Mouse (Mus musculus): ENCODE data around the gene Olfr315. TPM values are rescaled to one million over a fixed set of nuclear protein-coding genes. Genes with fewer than 3 reads are reported as not detected.
A peak's percentile ranks its signal among the peaks of the same experiment; 100 is the strongest.
"Not testable (repeated sequence)": the region's sequence is repeated elsewhere in the genome, so short reads cannot be mapped to it uniquely, and the experiment has no call there.

The Olfr315 gene
- total and polyA plus RNA-seq, 2 experiments from 2014 or later = not detected

- H3K36me3 ChIP-seq (ENCODE audit: insufficient read depth, low read length) = no peaks in the 10 kb centered on the region
- no peak overlapping the region for H3K4me2 ChIP-seq (ENCODE audit: low read depth, low read length, poor library complexity, severe bottlenecking)
- WGBS = 81% methylated on average over 4 of the region's 4 CpGs
- ATAC-seq (ENCODE audit: low FRiP score) (no peak), DNase-seq (ENCODE audit: low spot score) (no peak)
- H3K27ac ChIP-seq (ENCODE audit: low read depth, low read length) = no peak overlapping the region
- no peak for TF ChIP-seq CTCF (IDR thresholded peaks at IDR 0.05)
- H3K27me3 ChIP-seq (ENCODE audit: insufficient read depth, low read length) = no peaks in the 10 kb centered on the region
- no peaks in the 10 kb centered on the region for H3K9me3 ChIP-seq (ENCODE audit: low read length)
- H3K9ac ChIP-seq (replicated peaks; ENCODE audit: low read length, poor library complexity, severe bottlenecking) = no peak overlapping the region
- H3K4me3 ChIP-seq (ENCODE audit: low read depth, low read length) = no peak overlapping the region
- H3K4me1 ChIP-seq (ENCODE audit: insufficient read depth, low read length) = peaks cover 4% of the 10 kb centered on the region; the same call in 1 of the 2 replicates
Observed at GRCm38 (mm10) chr11:58803871-58804270, 30.9 kb downstream of the Olfr315 start.

GRCm38 (mm10) chr11:58804393-58804792 is 31.4 kb downstream of the Olfr315 start:
- H3K27ac ChIP-seq (ENCODE audit: low read depth, low read length) = no peak overlapping the region
- WGBS = 81% methylated on average over 2 of the region's 2 CpGs
- no peak overlapping the region for H3K4me3 ChIP-seq (ENCODE audit: low read depth, low read length)
- no peak for TF ChIP-seq CTCF (IDR thresholded peaks at IDR 0.05)
- H3K9me3 ChIP-seq (ENCODE audit: low read length) = no peaks in the 10 kb centered on the region
- no peak for DNase-seq (ENCODE audit: low spot score)
- no peak for ATAC-seq (ENCODE audit: low FRiP score)
- no peak overlapping the region for H3K9ac ChIP-seq (replicated peaks; ENCODE audit: low read length, poor library complexity, severe bottlenecking)
- peaks cover 4% of the 10 kb centered on the region; the same call in 1 of the 2 replicates for H3K4me1 ChIP-seq (ENCODE audit: insufficient read depth, low read length)
- H3K36me3 ChIP-seq (ENCODE audit: insufficient read depth, low read length) = no peaks in the 10 kb centered on the region
- no peaks in the 10 kb centered on the region for H3K27me3 ChIP-seq (ENCODE audit: insufficient read depth, low read length)
- no peak overlapping the region for H3K4me2 ChIP-seq (ENCODE audit: low read depth, low read length, poor library complexity, severe bottlenecking)

GRCm38 (mm10) chr11:58812001-58812400 is 39.0 kb downstream of the Olfr315 start:
- Histone ChIP-seq H3K9me3 (ENCODE audit: low read length) (no peaks in the 10 kb centered on the region), H3K27ac (ENCODE audit: low read depth, low read length) (no peak overlapping the region), H3K36me3 (ENCODE audit: insufficient read depth, low read length) (no peaks in the 10 kb centered on the region), H3K4me1 (ENCODE audit: insufficient read depth, low read length) (no peaks in the 10 kb centered on the region), H3K9ac (replicated peaks; ENCODE audit: low read length, poor library complexity, severe bottlenecking) (no peak overlapping the region), H3K4me3 (ENCODE audit: low read depth, low read length) (no peak overlapping the region), H3K27me3 (ENCODE audit: insufficient read depth, low read length) (no peaks in the 10 kb centered on the region), H3K4me2 (ENCODE audit: low read depth, low read length, poor library complexity, severe bottlenecking) (no peak overlapping the region)
- ATAC-seq (ENCODE audit: low FRiP score) (no peak), DNase-seq (ENCODE audit: low spot score) (no peak)
- TF ChIP-seq CTCF (IDR thresholded peaks at IDR 0.05) = peak; percentile 53
- 3% methylated on average over 1 of the region's 1 CpGs for WGBS

- H3K27ac ChIP-seq (ENCODE audit: low read depth, low read length); H3K36me3 ChIP-seq (ENCODE audit: insufficient read depth, low read length); H3K9ac ChIP-seq (replicated peaks; ENCODE audit: low read length, poor library complexity, severe bottlenecking); H3K4me1 ChIP-seq (ENCODE audit: insufficient read depth, low read length); DNase-seq (ENCODE audit: low spot score); H3K4me2 ChIP-seq (ENCODE audit: low read depth, low read length, poor library complexity, severe bottlenecking); ATAC-seq (ENCODE audit: low FRiP score); H3K4me3 ChIP-seq (ENCODE audit: low read depth, low read length); H3K9me3 ChIP-seq (ENCODE audit: low read length); H3K27me3 ChIP-seq (ENCODE audit: insufficient read depth, low read length): not testable (repeated sequence)
- 50% methylated on average over 1 of the region's 1 CpGs for WGBS
Observed at GRCm38 (mm10) chr11:58814700-58815099, 41.7 kb downstream of the Olfr315 start, which contains the start of gene Olfr313. Olfr313 (plus strand) TSS chr11:58815000.

GRCm38 (mm10) chr11:58815676-58816075 is 42.7 kb downstream of the Olfr315 start:
- Histone ChIP-seq H3K4me3 (ENCODE audit: low read depth, low read length) (no peak overlapping the region), H3K9ac (replicated peaks; ENCODE audit: low read length, poor library complexity, severe bottlenecking) (no peak overlapping the region), H3K9me3 (ENCODE audit: low read length) (no peaks in the 10 kb centered on the region), H3K4me2 (ENCODE audit: low read depth, low read length, poor library complexity, severe bottlenecking) (no peak overlapping the region), H3K27me3 (ENCODE audit: insufficient read depth, low read length) (no peaks in the 10 kb centered on the region), H3K27ac (ENCODE audit: low read depth, low read length) (no peak overlapping the region), H3K4me1 (ENCODE audit: insufficient read depth, low read length) (no peaks in the 10 kb centered on the region), H3K36me3 (ENCODE audit: insufficient read depth, low read length) (no peaks in the 10 kb centered on the region)
- DNase-seq (ENCODE audit: low spot score) (no peak), ATAC-seq (ENCODE audit: low FRiP score) (no peak)
- WGBS = 81% methylated on average over 1 of the region's 1 CpGs
- no peak for TF ChIP-seq CTCF (IDR thresholded peaks at IDR 0.05)

GRCm38 (mm10) chr11:58828937-58829336 is 55.9 kb downstream of the Olfr315 start, which contains the start of gene Olfr312:
Olfr312 (plus strand) TSS chr11:58829237.
- not testable (repeated sequence) for H3K36me3 ChIP-seq (ENCODE audit: insufficient read depth, low read length); ATAC-seq (ENCODE audit: low FRiP score); H3K4me2 ChIP-seq (ENCODE audit: low read depth, low read length, poor library complexity, severe bottlenecking); H3K9me3 ChIP-seq (ENCODE audit: low read length); H3K4me3 ChIP-seq (ENCODE audit: low read depth, low read length); H3K9ac ChIP-seq (replicated peaks; ENCODE audit: low read length, poor library complexity, severe bottlenecking); H3K27ac ChIP-seq (ENCODE audit: low read depth, low read length); H3K4me1 ChIP-seq (ENCODE audit: insufficient read depth, low read length); DNase-seq (ENCODE audit: low spot score); H3K27me3 ChIP-seq (ENCODE audit: insufficient read depth, low read length)

Data from midbrain, postnatal 0 days (tissue).